Mouse (Mus musculus) stomach, postnatal 0 days (tissue): ENCODE measurements around the gene Vps52.

Experiments
- CTCF ChIP-seq: IDR thresholded peaks from 2 replicates; pipeline ENCODE4 v1.5.1; 2016; ENCODE audit warnings: antibody characterized with exemption, low read depth, mild to moderate bottlenecking, moderate library complexity
- EP300 ChIP-seq: optimal IDR thresholded peaks from 2 replicates; pipeline ENCODE3; 2016; ENCODE audit warnings: antibody characterized with exemption

DNA sequence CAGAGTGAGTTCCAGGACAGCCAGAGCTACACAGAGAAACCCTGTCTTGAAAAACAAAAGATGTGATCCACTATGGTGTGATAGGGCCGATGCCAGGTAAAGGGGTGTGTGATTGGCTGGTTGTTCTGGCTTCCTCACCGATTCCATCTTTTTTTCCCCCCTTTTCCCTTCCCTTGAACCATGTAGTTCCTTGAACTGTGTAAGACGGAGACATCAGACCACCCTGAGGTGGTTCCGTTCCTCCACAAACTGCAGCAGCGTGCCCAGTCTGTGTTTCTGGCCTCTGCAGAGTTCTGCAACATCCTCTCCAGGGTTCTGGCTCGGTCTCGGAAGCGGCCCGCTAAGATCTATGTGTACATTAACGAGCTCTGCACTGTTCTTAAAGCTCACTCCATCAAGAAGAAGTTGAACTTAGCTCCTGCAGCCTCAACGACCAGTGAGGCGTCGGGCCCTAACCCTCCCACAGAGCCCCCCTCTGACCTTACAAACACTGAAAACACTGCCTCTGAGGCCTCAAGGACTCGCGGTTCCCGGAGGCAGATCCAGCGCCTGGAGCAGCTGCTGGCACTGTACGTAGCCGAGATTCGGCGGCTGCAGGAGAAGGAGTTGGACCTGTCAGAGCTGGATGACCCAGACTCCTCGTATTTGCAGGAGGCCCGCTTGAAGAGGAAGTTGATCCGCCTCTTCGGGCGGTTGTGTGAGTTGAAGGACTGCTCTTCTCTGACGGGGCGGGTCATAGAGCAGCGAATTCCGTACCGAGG, 44.4 kb upstream of the Vps52 start:
- no peak for TF ChIP-seq CTCF
- TF ChIP-seq EP300: no peak
